Mouse (Mus musculus): ENCODE measurements at regions not wholly inside any gene's neighbourhood (a gene's known extent, or its start where the extent isn't known, plus 50 kb on each side); places are given as distances from the start of the nearest gene placed in this dataset.
A peak's percentile ranks its signal among the peaks of the same experiment; 100 is the strongest.

GRCm38 (mm10) chr3:134630135-134630516, 198.7 kb upstream of the Tacr3 start:
- Histone ChIP-seq H3K9me3 (ENCODE audit: control insufficient read depth, low read length) (no peaks in the 10 kb centered on the region), H3K36me3 (ENCODE audit: control insufficient read depth, insufficient read depth, low read length) (no peaks in the 10 kb centered on the region), H3K4me2 (replicated peaks; ENCODE audit: low read depth, low read length, severe bottlenecking) (peak overlapping the region; percentile 52), H3K4me1 (ENCODE audit: control insufficient read depth, insufficient read depth, low read length) (peaks cover 2% of the 10 kb centered on the region; the same call in 1 of the 2 replicates), H3K9ac (ENCODE audit: low read depth, low read length, severe bottlenecking) (peak overlapping the region; percentile 49), H3K27ac (replicated peaks; ENCODE audit: low read depth, low read length) (no peak overlapping the region), H3K4me3 (replicated peaks; ENCODE audit: low read length) (peak overlapping the region; percentile 35), H3K27me3 (ENCODE audit: control insufficient read depth, insufficient read depth, low read length) (no peaks in the 10 kb centered on the region)
- ATAC-seq (ENCODE audit: low FRiP score, low read depth) = peak; percentile 77
- DNase-seq (ENCODE audit: low spot score) = no peak
- 16% methylated on average over 9 of the region's 9 CpGs for WGBS
- TF ChIP-seq POLR2A (IDR thresholded peaks at IDR 0.05; ENCODE audit: borderline replicate concordance, extremely low read depth, insufficient read depth, insufficient read length) = peak; percentile 57; the same call in 1 of the 2 replicates

- no peak for ATAC-seq (ENCODE audit: low FRiP score, low read depth)
- Histone ChIP-seq H3K27me3 (ENCODE audit: control insufficient read depth, insufficient read depth, low read length) (no peaks in the 10 kb centered on the region), H3K36me3 (ENCODE audit: control insufficient read depth, insufficient read depth, low read length) (no peaks in the 10 kb centered on the region), H3K4me2 (replicated peaks; ENCODE audit: low read depth, low read length, severe bottlenecking) (no peak overlapping the region), H3K4me1 (ENCODE audit: control insufficient read depth, insufficient read depth, low read length) (no peaks in the 10 kb centered on the region), H3K9ac (ENCODE audit: low read depth, low read length, severe bottlenecking) (no peak overlapping the region), H3K27ac (replicated peaks; ENCODE audit: low read depth, low read length) (no peak overlapping the region), H3K4me3 (replicated peaks; ENCODE audit: low read length) (no peak overlapping the region), H3K9me3 (ENCODE audit: control insufficient read depth, low read length) (no peaks in the 10 kb centered on the region)
- peak; percentile 39 for DNase-seq (ENCODE audit: low spot score)
- no peak for TF ChIP-seq POLR2A (IDR thresholded peaks at IDR 0.05; ENCODE audit: borderline replicate concordance, extremely low read depth, insufficient read depth, insufficient read length)
- 47% methylated on average over 3 of the region's 3 CpGs for WGBS
These were observed 179.9 kb upstream of the Tacr3 start for GRCm38 (mm10) chr3:134648727-134649445.

- Histone ChIP-seq H3K36me3 (ENCODE audit: control insufficient read depth, insufficient read depth, low read length) (no peaks in the 10 kb centered on the region), H3K4me1 (ENCODE audit: control insufficient read depth, insufficient read depth, low read length) (no peaks in the 10 kb centered on the region), H3K4me2 (replicated peaks; ENCODE audit: low read depth, low read length, severe bottlenecking) (no peak overlapping the region), H3K4me3 (replicated peaks; ENCODE audit: low read length) (no peak overlapping the region), H3K9ac (ENCODE audit: low read depth, low read length, severe bottlenecking) (no peak overlapping the region), H3K9me3 (ENCODE audit: control insufficient read depth, low read length) (no peaks in the 10 kb centered on the region), H3K27ac (replicated peaks; ENCODE audit: low read depth, low read length) (no peak overlapping the region), H3K27me3 (ENCODE audit: control insufficient read depth, insufficient read depth, low read length) (no peaks in the 10 kb centered on the region)
- ATAC-seq (ENCODE audit: low FRiP score, low read depth) = no peak
- 38% methylated on average over 4 of the region's 4 CpGs for WGBS
- DNase-seq (ENCODE audit: low spot score) = peak; percentile 56
- TF ChIP-seq POLR2A (IDR thresholded peaks at IDR 0.05; ENCODE audit: borderline replicate concordance, extremely low read depth, insufficient read depth, insufficient read length) = no peak
These were observed 174.8 kb upstream of the Tacr3 start for GRCm38 (mm10) chr3:134654051-134654450.

GRCm38 (mm10) chr3:134694893-134695292, 133.9 kb upstream of the Tacr3 start:
- Histone ChIP-seq H3K27ac (replicated peaks; ENCODE audit: low read depth, low read length) (no peak overlapping the region), H3K27me3 (ENCODE audit: control insufficient read depth, insufficient read depth, low read length) (no peaks in the 10 kb centered on the region), H3K36me3 (ENCODE audit: control insufficient read depth, insufficient read depth, low read length) (no peaks in the 10 kb centered on the region), H3K4me3 (replicated peaks; ENCODE audit: low read length) (no peak overlapping the region), H3K9me3 (ENCODE audit: control insufficient read depth, low read length) (no peaks in the 10 kb centered on the region), H3K4me2 (replicated peaks; ENCODE audit: low read depth, low read length, severe bottlenecking) (no peak overlapping the region), H3K9ac (ENCODE audit: low read depth, low read length, severe bottlenecking) (no peak overlapping the region), H3K4me1 (ENCODE audit: control insufficient read depth, insufficient read depth, low read length) (no peaks in the 10 kb centered on the region)
- ATAC-seq (ENCODE audit: low FRiP score, low read depth) (no peak), DNase-seq (ENCODE audit: low spot score) (no peak)
- TF ChIP-seq POLR2A (IDR thresholded peaks at IDR 0.05; ENCODE audit: borderline replicate concordance, extremely low read depth, insufficient read depth, insufficient read length) = no peak
- WGBS = 90% methylated on average over 2 of the region's 2 CpGs

GRCm38 (mm10) chr3:134718620-134719019, 110.2 kb upstream of the Tacr3 start:
- no peak for ATAC-seq (ENCODE audit: low FRiP score, low read depth)
- no peak for DNase-seq (ENCODE audit: low spot score)
- no peak for TF ChIP-seq POLR2A (IDR thresholded peaks at IDR 0.05; ENCODE audit: borderline replicate concordance, extremely low read depth, insufficient read depth, insufficient read length)
- Histone ChIP-seq H3K4me2 (replicated peaks; ENCODE audit: low read depth, low read length, severe bottlenecking) (no peak overlapping the region), H3K27me3 (ENCODE audit: control insufficient read depth, insufficient read depth, low read length) (no peaks in the 10 kb centered on the region), H3K9ac (ENCODE audit: low read depth, low read length, severe bottlenecking) (no peak overlapping the region), H3K9me3 (ENCODE audit: control insufficient read depth, low read length) (no peaks in the 10 kb centered on the region), H3K4me3 (replicated peaks; ENCODE audit: low read length) (no peak overlapping the region), H3K27ac (replicated peaks; ENCODE audit: low read depth, low read length) (no peak overlapping the region), H3K4me1 (ENCODE audit: control insufficient read depth, insufficient read depth, low read length) (no peaks in the 10 kb centered on the region), H3K36me3 (ENCODE audit: control insufficient read depth, insufficient read depth, low read length) (no peaks in the 10 kb centered on the region)
- WGBS = 33% methylated on average over 2 of the region's 2 CpGs
